Mouse (Mus musculus): ENCODE measurements around the gene Fibp. TPM values are rescaled to one million over a fixed set of nuclear protein-coding genes. Genes with fewer than 3 reads are reported as not detected.
"Not testable (repeated sequence)": the region's sequence is repeated elsewhere in the genome, so short reads cannot be mapped to it uniquely, and the experiment has no call there.

Gene Fibp
- polyA plus RNA-seq, 1 experiment from 2014 or later: 108 TPM

GRCm38 (mm10) chr19:5488878-5489571 lies 28.6 kb downstream of the Fibp start:
- Histone ChIP-seq H3K27me3 (ENCODE audit: control insufficient read depth, insufficient read depth, low read length) (no peaks in the 10 kb centered on the region), H3K27ac (ENCODE audit: low read length) (peak overlapping the region; percentile 100), H3K4me1 (ENCODE audit: control insufficient read depth, insufficient read depth, low read length) (peaks cover 34% of the 10 kb centered on the region), H3K4me2 (ENCODE audit: low read depth, low read length) (peak overlapping the region; percentile 71), H3K4me3 (ENCODE audit: low read length) (peak overlapping the region; percentile 69), H3K9me3 (replicated peaks; ENCODE audit: control insufficient read depth, low read length) (no peaks in the 10 kb centered on the region), H3K9ac (ENCODE audit: low read length) (peak overlapping the region; percentile 83), H3K36me3 (ENCODE audit: control insufficient read depth, insufficient read depth) (peaks cover 23% of the 10 kb centered on the region)
- under 1% methylated on average over 26 of the region's 26 CpGs for WGBS
- ATAC-seq (replicated peaks; ENCODE audit: extremely low read depth, insufficient read depth, low FRiP score): peak; percentile 77

DNA sequence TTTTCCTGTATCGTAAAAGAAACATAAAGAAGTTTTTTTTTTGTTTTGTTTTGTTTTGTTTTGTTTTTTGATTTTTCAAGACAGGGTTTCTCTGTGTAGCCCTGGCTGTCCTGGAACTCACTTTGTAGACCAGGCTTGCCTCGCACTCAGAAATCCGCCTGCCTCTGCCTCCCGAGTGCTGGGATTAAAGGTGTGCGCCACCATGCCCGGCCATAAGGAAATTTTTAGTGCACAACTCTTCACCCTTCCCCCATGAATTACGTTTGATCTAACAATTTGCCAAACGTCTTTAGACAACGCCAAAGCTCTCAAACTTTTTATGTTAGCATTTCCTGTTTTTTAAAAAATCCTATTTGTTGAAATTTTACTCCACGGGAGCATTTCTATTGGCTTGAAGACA lies 29.3 kb downstream of the Fibp start:
- Histone ChIP-seq H3K27ac (ENCODE audit: low read length) (peak overlapping the region; percentile 100), H3K36me3 (ENCODE audit: control insufficient read depth, insufficient read depth) (peaks cover 30% of the 10 kb centered on the region), H3K4me2 (ENCODE audit: low read depth, low read length) (peak overlapping the region; percentile 71), H3K4me1 (ENCODE audit: control insufficient read depth, insufficient read depth, low read length) (peaks cover 34% of the 10 kb centered on the region), H3K4me3 (ENCODE audit: low read length) (peak overlapping the region; percentile 95)
- not testable (repeated sequence) for H3K9ac ChIP-seq (ENCODE audit: low read length); H3K9me3 ChIP-seq (replicated peaks; ENCODE audit: control insufficient read depth, low read length); H3K27me3 ChIP-seq (ENCODE audit: control insufficient read depth, insufficient read depth, low read length); ATAC-seq (replicated peaks; ENCODE audit: extremely low read depth, insufficient read depth, low FRiP score)
- WGBS: 44% methylated on average over 10 of the region's 10 CpGs

DNA sequence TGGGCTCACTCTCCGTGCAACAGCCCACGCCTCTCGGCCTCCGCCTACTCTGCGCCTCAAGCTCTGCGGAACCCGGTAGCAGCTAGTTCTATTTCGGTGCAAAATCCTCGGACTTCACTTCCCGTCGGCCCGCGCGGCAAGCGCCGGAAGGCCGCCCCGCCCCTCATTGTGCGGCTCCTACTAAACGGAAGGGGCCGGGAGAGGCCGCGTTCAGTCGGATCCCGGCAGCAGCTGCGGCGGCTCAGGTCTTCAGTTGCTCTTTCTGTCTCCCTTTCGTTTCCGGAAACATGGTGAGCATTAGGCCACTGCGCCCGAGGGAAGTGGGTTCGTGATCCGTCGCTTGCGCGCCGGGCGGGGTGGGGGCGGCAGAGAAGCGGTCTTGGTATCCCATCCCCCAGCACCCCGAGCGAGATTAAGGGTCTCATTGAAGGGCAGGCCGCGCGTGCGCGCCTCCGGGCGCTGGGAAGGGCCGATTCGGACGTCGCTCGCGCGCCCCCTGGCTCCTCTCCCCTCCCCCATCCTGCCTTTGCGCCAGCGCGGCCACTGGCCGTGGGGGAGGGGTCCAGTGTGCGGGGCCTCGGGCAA lies 30.0 kb downstream of the Fibp start, which contains the start of gene Cfl1:
Gene Cfl1, plus strand, starts transcription at position 143 of the 585 bp plus-strand sequence.
- peak; percentile 61 for ATAC-seq (replicated peaks; ENCODE audit: extremely low read depth, insufficient read depth, low FRiP score)

GRCm38 (mm10) chr19:5490898-5491708 lies 30.7 kb downstream of the Fibp start:
- Histone ChIP-seq H3K4me1 (ENCODE audit: control insufficient read depth, insufficient read depth, low read length) (peaks cover 34% of the 10 kb centered on the region), H3K4me3 (ENCODE audit: low read length) (peak overlapping the region; percentile 95), H3K36me3 (ENCODE audit: control insufficient read depth, insufficient read depth) (peaks cover 35% of the 10 kb centered on the region), H3K27me3 (ENCODE audit: control insufficient read depth, insufficient read depth, low read length) (no peaks in the 10 kb centered on the region), H3K27ac (ENCODE audit: low read length) (peak overlapping the region; percentile 100), H3K9ac (ENCODE audit: low read length) (peak overlapping the region; percentile 98), H3K9me3 (replicated peaks; ENCODE audit: control insufficient read depth, low read length) (no peaks in the 10 kb centered on the region), H3K4me2 (ENCODE audit: low read depth, low read length) (peak overlapping the region; percentile 90)
- ATAC-seq (replicated peaks; ENCODE audit: extremely low read depth, insufficient read depth, low FRiP score): peak; percentile 12
- WGBS: under 1% methylated on average over 59 of the region's 59 CpGs

More for the DNA sequence above, 30.0 kb downstream of the Fibp start, which contains the start of gene Cfl1:
- Histone ChIP-seq H3K9me3 (replicated peaks; ENCODE audit: control insufficient read depth, low read length) (no peaks in the 10 kb centered on the region), H3K27ac (ENCODE audit: low read length) (peak within 1 kb of the TSS; percentile 100), H3K4me3 (ENCODE audit: low read length) (peak within 1 kb of the TSS; percentile 95), H3K4me1 (ENCODE audit: control insufficient read depth, insufficient read depth, low read length) (peaks cover 34% of the 10 kb centered on the region), H3K27me3 (ENCODE audit: control insufficient read depth, insufficient read depth, low read length) (no peaks in the 10 kb centered on the region), H3K9ac (ENCODE audit: low read length) (peak within 1 kb of the TSS; percentile 98), H3K4me2 (ENCODE audit: low read depth, low read length) (peak within 1 kb of the TSS; percentile 90), H3K36me3 (ENCODE audit: control insufficient read depth, insufficient read depth) (peaks cover 33% of the 10 kb centered on the region)
- WGBS: under 1% methylated on average over 60 of the region's 62 CpGs

- H3K36me3 ChIP-seq (ENCODE audit: control insufficient read depth, insufficient read depth): peaks cover 44% of the 10 kb centered on the region
- no peak overlapping the region for H3K4me3 ChIP-seq (ENCODE audit: low read length)
- WGBS: 67% methylated on average over 4 of the region's 4 CpGs
- ATAC-seq (replicated peaks; ENCODE audit: extremely low read depth, insufficient read depth, low FRiP score): no peak
- H3K4me2 ChIP-seq (ENCODE audit: low read depth, low read length): no peak overlapping the region; the same call in 1 of the 2 replicates
- H3K9ac ChIP-seq (ENCODE audit: low read length): no peak overlapping the region
- H3K9me3 ChIP-seq (replicated peaks; ENCODE audit: control insufficient read depth, low read length): no peaks in the 10 kb centered on the region
- no peak overlapping the region for H3K27ac ChIP-seq (ENCODE audit: low read length)
- no peaks in the 10 kb centered on the region for H3K27me3 ChIP-seq (ENCODE audit: control insufficient read depth, insufficient read depth, low read length)
- peaks cover 23% of the 10 kb centered on the region for H3K4me1 ChIP-seq (ENCODE audit: control insufficient read depth, insufficient read depth, low read length)
These were observed 32.2 kb downstream of the Fibp start for GRCm38 (mm10) chr19:5492641-5493040.

DNA sequence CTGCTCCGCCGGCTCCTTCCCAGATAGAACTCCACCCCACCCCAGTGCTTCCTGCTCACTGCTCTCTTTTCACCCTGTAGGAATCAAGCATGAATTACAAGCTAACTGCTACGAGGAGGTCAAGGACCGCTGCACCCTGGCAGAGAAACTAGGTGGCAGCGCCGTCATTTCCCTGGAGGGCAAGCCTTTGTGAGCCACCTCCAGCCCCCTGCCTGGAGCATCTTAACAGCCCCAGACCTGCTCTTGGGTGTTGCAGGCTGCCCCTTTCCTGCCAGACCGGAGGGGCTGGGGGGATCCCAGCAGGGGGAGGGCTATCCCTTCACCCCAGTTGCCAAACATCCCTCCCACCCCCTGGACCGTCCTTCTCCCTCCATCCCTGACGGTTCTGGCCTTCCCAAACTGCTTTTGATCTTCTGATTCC lies 32.9 kb downstream of the Fibp start:
- not testable (repeated sequence) for ATAC-seq (replicated peaks; ENCODE audit: extremely low read depth, insufficient read depth, low FRiP score); H3K4me3 ChIP-seq (ENCODE audit: low read length); H3K9ac ChIP-seq (ENCODE audit: low read length); H3K27ac ChIP-seq (ENCODE audit: low read length); H3K9me3 ChIP-seq (replicated peaks; ENCODE audit: control insufficient read depth, low read length); H3K4me2 ChIP-seq (ENCODE audit: low read depth, low read length); H3K27me3 ChIP-seq (ENCODE audit: control insufficient read depth, insufficient read depth, low read length)
- WGBS: 63% methylated on average over 9 of the region's 9 CpGs
- H3K36me3 ChIP-seq (ENCODE audit: control insufficient read depth, insufficient read depth): peaks cover 46% of the 10 kb centered on the region
- H3K4me1 ChIP-seq (ENCODE audit: control insufficient read depth, insufficient read depth, low read length): peaks cover 23% of the 10 kb centered on the region

DNA sequence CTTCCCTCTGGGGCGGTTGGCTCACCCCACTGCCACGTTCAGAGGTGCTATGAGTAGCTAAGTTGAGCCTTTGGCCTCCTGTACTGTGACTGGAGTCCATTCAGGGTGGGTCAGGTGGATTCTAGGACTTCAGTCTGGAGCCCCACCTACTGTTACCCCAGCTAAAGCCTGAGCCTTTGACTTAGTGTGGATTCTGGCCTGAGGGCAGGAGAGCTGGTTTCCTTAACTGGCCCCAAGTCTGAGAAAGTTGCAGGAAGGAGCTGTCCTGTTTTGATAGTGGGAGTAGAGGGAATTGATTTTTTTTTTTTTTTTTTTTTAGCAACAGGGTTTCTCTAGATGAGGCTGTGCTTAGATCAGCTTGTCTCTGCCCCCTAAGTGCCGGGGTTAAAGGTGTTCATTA lies 33.9 kb downstream of the Fibp start:
- WGBS: 91% methylated on average over 3 of the region's 3 CpGs
- Histone ChIP-seq H3K27me3 (ENCODE audit: control insufficient read depth, insufficient read depth, low read length) (no peaks in the 10 kb centered on the region), H3K4me3 (ENCODE audit: low read length) (no peak overlapping the region), H3K9me3 (replicated peaks; ENCODE audit: control insufficient read depth, low read length) (no peaks in the 10 kb centered on the region), H3K36me3 (ENCODE audit: control insufficient read depth, insufficient read depth) (peaks cover 46% of the 10 kb centered on the region), H3K4me1 (ENCODE audit: control insufficient read depth, insufficient read depth, low read length) (peaks cover 18% of the 10 kb centered on the region), H3K9ac (ENCODE audit: low read length) (no peak overlapping the region), H3K27ac (ENCODE audit: low read length) (no peak overlapping the region), H3K4me2 (ENCODE audit: low read depth, low read length) (no peak overlapping the region)
- no peak for ATAC-seq (replicated peaks; ENCODE audit: extremely low read depth, insufficient read depth, low FRiP score)

DNA sequence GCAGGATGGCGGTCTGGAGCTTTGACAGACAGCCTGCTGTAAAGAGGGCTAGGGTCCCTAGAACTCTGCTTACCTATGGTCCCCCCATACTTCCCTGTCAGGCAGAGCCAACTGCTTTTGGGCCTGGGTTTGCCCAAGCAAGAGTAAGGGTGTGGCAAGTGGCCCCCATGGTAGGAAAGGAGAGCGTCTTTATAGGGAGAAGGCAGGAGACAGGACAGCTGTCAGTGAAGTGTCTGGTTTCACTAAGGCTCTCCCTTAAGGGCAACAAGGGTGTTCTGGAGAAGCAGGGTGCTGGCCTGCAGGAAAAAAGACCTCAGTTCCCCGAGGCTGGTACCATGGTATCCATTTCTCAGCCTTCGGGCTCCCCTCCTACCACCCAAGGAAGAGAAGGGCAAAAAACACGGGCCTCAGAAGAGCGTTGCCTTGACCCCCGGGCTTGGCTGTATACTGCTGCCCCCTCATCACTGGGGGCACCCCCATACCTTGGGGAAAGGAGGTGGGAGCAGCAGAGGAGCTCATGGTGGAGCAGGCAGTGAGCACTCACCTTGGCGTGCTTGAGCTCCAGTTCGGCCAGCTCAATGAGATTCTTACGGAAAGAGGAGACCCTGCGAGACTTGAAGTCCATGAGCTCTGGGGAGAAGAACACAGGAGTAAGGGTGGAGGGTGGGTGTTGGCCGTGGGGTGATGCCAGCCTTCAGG lies 35.1 kb downstream of the Fibp start:
- Histone ChIP-seq H3K9me3 (replicated peaks; ENCODE audit: control insufficient read depth, low read length) (no peaks in the 10 kb centered on the region), H3K4me1 (ENCODE audit: control insufficient read depth, insufficient read depth, low read length) (peaks cover 14% of the 10 kb centered on the region), H3K9ac (ENCODE audit: low read length) (no peak overlapping the region), H3K4me2 (ENCODE audit: low read depth, low read length) (no peak overlapping the region), H3K27ac (ENCODE audit: low read length) (no peak overlapping the region), H3K27me3 (ENCODE audit: control insufficient read depth, insufficient read depth, low read length) (no peaks in the 10 kb centered on the region), H3K36me3 (ENCODE audit: control insufficient read depth, insufficient read depth) (peaks cover 46% of the 10 kb centered on the region), H3K4me3 (ENCODE audit: low read length) (no peak overlapping the region)
- ATAC-seq (replicated peaks; ENCODE audit: extremely low read depth, insufficient read depth, low FRiP score): no peak
- WGBS: 76% methylated on average over 12 of the region's 12 CpGs
